Mouse (Mus musculus): ENCODE measurements around the gene Fbh1. TPM values are rescaled to one million over a fixed set of nuclear protein-coding genes. Genes with fewer than 3 reads are reported as not detected.

Gene Fbh1
- polyA plus RNA-seq, 1 experiment from 2014 or later, result 73.5 TPM

GRCm38 (mm10) chr2:11735853-11736252 is 41.5 kb downstream of the Fbh1 start:
- Histone ChIP-seq H3K4me1 (replicated peaks; ENCODE audit: control insufficient read depth, insufficient read depth, low read length) (no peaks in the 10 kb centered on the region), H3K27ac (ENCODE audit: low read depth, low read length) (no peak overlapping the region), H3K9me3 (ENCODE audit: control insufficient read depth, low read length) (no peaks in the 10 kb centered on the region), H3K27me3 (replicated peaks; ENCODE audit: control insufficient read depth, insufficient read depth, low read length) (no peaks in the 10 kb centered on the region), H3K4me2 (no peak overlapping the region), H3K36me3 (ENCODE audit: control insufficient read depth, insufficient read depth, low read length) (peaks cover 4% of the 10 kb centered on the region; the same call in 1 of the 2 replicates), H3K9ac (ENCODE audit: low read depth, low read length) (no peak overlapping the region), H3K4me3 (ENCODE audit: low read depth, low read length) (no peak overlapping the region)
- DNase-seq (ENCODE audit: low spot score), result no peak
- ATAC-seq (replicated peaks; ENCODE audit: low FRiP score), result no peak
- 76% methylated on average over 6 of the region's 6 CpGs for WGBS

GRCm38 (mm10) chr2:11732978-11733377 is 44.4 kb downstream of the Fbh1 start:
- 78% methylated on average over 5 of the region's 5 CpGs for WGBS
- no peaks in the 10 kb centered on the region for H3K36me3 ChIP-seq (ENCODE audit: control insufficient read depth, insufficient read depth, low read length)
- no peak overlapping the region for H3K9ac ChIP-seq (ENCODE audit: low read depth, low read length)
- no peaks in the 10 kb centered on the region for H3K27me3 ChIP-seq (replicated peaks; ENCODE audit: control insufficient read depth, insufficient read depth, low read length)
- no peak for ATAC-seq (replicated peaks; ENCODE audit: low FRiP score)
- H3K4me1 ChIP-seq (replicated peaks; ENCODE audit: control insufficient read depth, insufficient read depth, low read length), result no peaks in the 10 kb centered on the region
- no peaks in the 10 kb centered on the region for H3K9me3 ChIP-seq (ENCODE audit: control insufficient read depth, low read length)
- no peak for DNase-seq (ENCODE audit: low spot score)
- no peak overlapping the region for H3K4me3 ChIP-seq (ENCODE audit: low read depth, low read length)
- H3K4me2 ChIP-seq, result no peak overlapping the region
- H3K27ac ChIP-seq (ENCODE audit: low read depth, low read length), result no peak overlapping the region

DNA sequence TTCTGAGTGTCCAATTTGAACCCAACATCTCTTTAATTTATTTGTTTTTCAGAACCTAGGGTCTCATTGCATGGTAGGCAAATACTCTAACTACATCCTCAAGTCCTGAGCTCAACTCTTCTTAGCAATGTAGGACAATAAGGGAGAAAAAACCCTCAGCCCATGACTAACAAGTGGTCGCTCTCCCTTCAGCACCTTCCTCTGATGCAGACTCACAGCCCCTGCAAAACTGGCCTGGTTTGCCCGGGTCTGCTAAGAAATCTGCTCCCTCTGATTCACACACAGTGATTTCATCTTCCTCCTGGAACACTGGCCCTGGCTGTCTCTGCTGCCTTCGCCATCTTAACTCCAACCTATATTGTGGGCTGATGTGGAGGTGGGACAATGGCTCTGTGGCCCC is 48.3 kb downstream of the Fbh1 start:
- 59% methylated on average over 3 of the region's 3 CpGs for WGBS
- no peak overlapping the region for H3K9ac ChIP-seq (ENCODE audit: low read depth, low read length)
- no peaks in the 10 kb centered on the region for H3K9me3 ChIP-seq (ENCODE audit: control insufficient read depth, low read length)
- H3K27me3 ChIP-seq (replicated peaks; ENCODE audit: control insufficient read depth, insufficient read depth, low read length), result no peaks in the 10 kb centered on the region
- H3K4me2 ChIP-seq, result no peak overlapping the region
- H3K4me1 ChIP-seq (replicated peaks; ENCODE audit: control insufficient read depth, insufficient read depth, low read length), result no peaks in the 10 kb centered on the region
- H3K27ac ChIP-seq (ENCODE audit: low read depth, low read length), result no peak overlapping the region
- H3K4me3 ChIP-seq (ENCODE audit: low read depth, low read length), result no peak overlapping the region
- no peaks in the 10 kb centered on the region for H3K36me3 ChIP-seq (ENCODE audit: control insufficient read depth, insufficient read depth, low read length)
- ATAC-seq (replicated peaks; ENCODE audit: low FRiP score), result no peak
- no peak for DNase-seq (ENCODE audit: low spot score)

DNA sequence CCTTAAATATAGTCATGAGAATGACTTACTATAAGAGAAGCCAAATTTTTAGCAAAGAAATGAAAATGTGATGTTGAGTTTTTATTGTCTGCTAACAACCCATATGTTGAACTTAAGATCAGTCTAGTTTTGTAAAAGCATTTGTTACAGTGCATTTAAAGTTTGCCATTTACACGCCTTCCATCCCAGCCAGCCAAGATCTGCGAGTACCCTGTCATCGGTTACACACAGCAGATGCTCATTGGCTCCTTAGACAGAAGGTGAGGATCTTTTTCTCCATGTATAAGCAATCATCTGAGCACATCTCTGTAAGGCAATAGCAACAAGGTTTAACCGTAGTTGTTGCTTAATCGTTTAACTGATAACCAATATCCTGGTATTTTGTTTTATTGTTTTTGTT is 49.8 kb downstream of the Fbh1 start:
- Histone ChIP-seq H3K4me3 (ENCODE audit: low read depth, low read length) (no peak overlapping the region), H3K36me3 (ENCODE audit: control insufficient read depth, insufficient read depth, low read length) (no peaks in the 10 kb centered on the region), H3K4me1 (replicated peaks; ENCODE audit: control insufficient read depth, insufficient read depth, low read length) (no peaks in the 10 kb centered on the region), H3K27me3 (replicated peaks; ENCODE audit: control insufficient read depth, insufficient read depth, low read length) (no peaks in the 10 kb centered on the region), H3K9me3 (ENCODE audit: control insufficient read depth, low read length) (no peaks in the 10 kb centered on the region), H3K4me2 (no peak overlapping the region), H3K9ac (ENCODE audit: low read depth, low read length) (no peak overlapping the region), H3K27ac (ENCODE audit: low read depth, low read length) (no peak overlapping the region)
- ATAC-seq (replicated peaks; ENCODE audit: low FRiP score) (no peak), DNase-seq (ENCODE audit: low spot score) (no peak)
- WGBS, result 90% methylated on average over 5 of the region's 5 CpGs

GRCm38 (mm10) chr2:11722564-11722963 is 54.8 kb downstream of the Fbh1 start:
- Histone ChIP-seq H3K36me3 (ENCODE audit: control insufficient read depth, insufficient read depth, low read length) (no peaks in the 10 kb centered on the region), H3K4me3 (ENCODE audit: low read depth, low read length) (no peak overlapping the region), H3K9ac (ENCODE audit: low read depth, low read length) (no peak overlapping the region), H3K27me3 (replicated peaks; ENCODE audit: control insufficient read depth, insufficient read depth, low read length) (no peaks in the 10 kb centered on the region), H3K4me1 (replicated peaks; ENCODE audit: control insufficient read depth, insufficient read depth, low read length) (no peaks in the 10 kb centered on the region), H3K9me3 (ENCODE audit: control insufficient read depth, low read length) (no peaks in the 10 kb centered on the region), H3K4me2 (no peak overlapping the region), H3K27ac (ENCODE audit: low read depth, low read length) (no peak overlapping the region)
- DNase-seq (ENCODE audit: low spot score) (no peak), ATAC-seq (replicated peaks; ENCODE audit: low FRiP score) (no peak)
- 86% methylated on average over 9 of the region's 9 CpGs for WGBS

- H3K27me3 ChIP-seq (replicated peaks; ENCODE audit: control insufficient read depth, insufficient read depth, low read length), result no peaks in the 10 kb centered on the region
- H3K9ac ChIP-seq (ENCODE audit: low read depth, low read length), result no peak overlapping the region
- H3K27ac ChIP-seq (ENCODE audit: low read depth, low read length), result no peak overlapping the region
- ATAC-seq (replicated peaks; ENCODE audit: low FRiP score) (no peak), DNase-seq (ENCODE audit: low spot score) (no peak)
- H3K9me3 ChIP-seq (ENCODE audit: control insufficient read depth, low read length), result no peaks in the 10 kb centered on the region
- H3K4me2 ChIP-seq, result no peak overlapping the region
- no peaks in the 10 kb centered on the region for H3K4me1 ChIP-seq (replicated peaks; ENCODE audit: control insufficient read depth, insufficient read depth, low read length)
- no peak overlapping the region for H3K4me3 ChIP-seq (ENCODE audit: low read depth, low read length)
- WGBS, result 90% methylated on average over 2 of the region's 2 CpGs
- H3K36me3 ChIP-seq (ENCODE audit: control insufficient read depth, insufficient read depth, low read length), result no peaks in the 10 kb centered on the region
Measured at GRCm38 (mm10) chr2:11718573-11718972, 58.8 kb downstream of the Fbh1 start.

GRCm38 (mm10) chr2:11714535-11714934 is 62.8 kb downstream of the Fbh1 start:
- H3K4me3 ChIP-seq (ENCODE audit: low read depth, low read length), result no peak overlapping the region
- 72% methylated on average over 4 of the region's 4 CpGs for WGBS
- no peak for ATAC-seq (replicated peaks; ENCODE audit: low FRiP score)

DNA sequence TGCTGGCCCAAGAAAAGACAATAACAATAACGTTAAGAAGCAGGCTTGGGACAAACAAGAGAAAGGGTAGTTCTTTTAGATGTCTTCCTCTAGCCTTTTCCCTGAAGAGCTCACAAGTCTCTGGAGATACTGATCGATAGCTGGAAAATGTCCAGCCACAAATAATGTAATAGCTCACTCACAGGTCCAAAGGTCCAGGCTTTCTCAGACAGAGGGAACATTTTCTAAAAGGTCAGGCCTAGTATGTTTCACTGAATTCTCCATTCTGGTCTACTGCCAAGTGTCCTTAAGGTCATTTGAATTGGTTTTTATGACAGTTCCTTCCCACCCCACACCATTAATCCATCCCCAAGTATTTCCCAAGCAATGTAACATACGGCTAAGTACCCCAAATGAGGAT is 64.4 kb downstream of the Fbh1 start:
- no peak overlapping the region for H3K27ac ChIP-seq (ENCODE audit: low read depth, low read length)
- H3K9ac ChIP-seq (ENCODE audit: low read depth, low read length), result no peak overlapping the region
- no peak for DNase-seq (ENCODE audit: low spot score)
- 67% methylated on average over 3 of the region's 3 CpGs for WGBS
- no peaks in the 10 kb centered on the region for H3K36me3 ChIP-seq (ENCODE audit: control insufficient read depth, insufficient read depth, low read length)
- H3K9me3 ChIP-seq (ENCODE audit: control insufficient read depth, low read length), result no peaks in the 10 kb centered on the region
- peaks cover 5% of the 10 kb centered on the region; the same call in 1 of the 2 replicates for H3K4me1 ChIP-seq (replicated peaks; ENCODE audit: control insufficient read depth, insufficient read depth, low read length)
- no peak overlapping the region for H3K4me2 ChIP-seq
- no peak overlapping the region for H3K4me3 ChIP-seq (ENCODE audit: low read depth, low read length)
- ATAC-seq (replicated peaks; ENCODE audit: low FRiP score), result no peak
- H3K27me3 ChIP-seq (replicated peaks; ENCODE audit: control insufficient read depth, insufficient read depth, low read length), result no peaks in the 10 kb centered on the region

More at GRCm38 (mm10) chr2:11714535-11714934, 62.8 kb downstream of the Fbh1 start:
- no peak for DNase-seq (ENCODE audit: low spot score)
- no peak overlapping the region for H3K9ac ChIP-seq (ENCODE audit: low read depth, low read length)
- H3K36me3 ChIP-seq (ENCODE audit: control insufficient read depth, insufficient read depth, low read length), result no peaks in the 10 kb centered on the region
- H3K4me1 ChIP-seq (replicated peaks; ENCODE audit: control insufficient read depth, insufficient read depth, low read length), result no peaks in the 10 kb centered on the region
- H3K9me3 ChIP-seq (ENCODE audit: control insufficient read depth, low read length), result no peaks in the 10 kb centered on the region
- no peak overlapping the region for H3K27ac ChIP-seq (ENCODE audit: low read depth, low read length)
- no peaks in the 10 kb centered on the region for H3K27me3 ChIP-seq (replicated peaks; ENCODE audit: control insufficient read depth, insufficient read depth, low read length)
- no peak overlapping the region for H3K4me2 ChIP-seq

DNA sequence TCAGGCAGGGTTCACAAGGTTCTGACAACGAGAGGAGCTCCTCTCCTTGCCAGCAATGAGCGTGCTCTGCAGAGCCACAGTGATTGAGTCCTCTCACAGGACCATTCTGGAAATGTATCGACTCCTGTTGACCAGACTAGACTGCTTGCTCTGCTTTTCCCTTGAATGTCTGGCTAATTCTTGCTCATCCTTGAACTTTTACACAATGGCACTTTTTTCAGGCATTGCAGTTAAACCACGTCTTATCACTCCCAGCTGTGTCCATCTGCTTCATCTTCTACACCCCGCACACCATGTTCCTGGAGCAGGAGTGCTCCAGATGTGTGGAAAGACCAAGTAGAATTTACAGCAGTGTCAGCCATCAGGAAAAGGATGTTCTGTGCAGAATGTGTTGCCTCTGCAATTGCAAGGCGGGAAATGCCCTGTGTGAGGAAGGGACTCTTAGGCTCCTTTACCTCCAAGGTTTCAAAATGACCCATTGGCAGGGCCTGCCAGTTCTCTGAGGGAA is 64.8 kb downstream of the Fbh1 start:
- Histone ChIP-seq H3K4me3 (ENCODE audit: low read depth, low read length) (no peak overlapping the region), H3K27me3 (replicated peaks; ENCODE audit: control insufficient read depth, insufficient read depth, low read length) (no peaks in the 10 kb centered on the region), H3K27ac (ENCODE audit: low read depth, low read length) (no peak overlapping the region), H3K9me3 (ENCODE audit: control insufficient read depth, low read length) (no peaks in the 10 kb centered on the region), H3K4me2 (no peak overlapping the region), H3K9ac (ENCODE audit: low read depth, low read length) (no peak overlapping the region), H3K4me1 (replicated peaks; ENCODE audit: control insufficient read depth, insufficient read depth, low read length) (peaks cover 5% of the 10 kb centered on the region; the same call in 1 of the 2 replicates), H3K36me3 (ENCODE audit: control insufficient read depth, insufficient read depth, low read length) (no peaks in the 10 kb centered on the region)
- 81% methylated on average over 6 of the region's 6 CpGs for WGBS
- ATAC-seq (replicated peaks; ENCODE audit: low FRiP score) (no peak), DNase-seq (ENCODE audit: low spot score) (no peak)

All from liver, embryonic 11.5 days (tissue).